Mouse (Mus musculus): Measurements from ENCODE around the gene Nampt. TPM values are rescaled to one million over a fixed set of nuclear protein-coding genes. Genes with fewer than 3 reads are reported as not detected.

The Nampt gene
- polyA plus RNA-seq (2015; fragmentation: Nextera tagmentation; extraction: Ambion mirVana) = 30.6 and 36.4 TPM in 2 replicates

DNA sequence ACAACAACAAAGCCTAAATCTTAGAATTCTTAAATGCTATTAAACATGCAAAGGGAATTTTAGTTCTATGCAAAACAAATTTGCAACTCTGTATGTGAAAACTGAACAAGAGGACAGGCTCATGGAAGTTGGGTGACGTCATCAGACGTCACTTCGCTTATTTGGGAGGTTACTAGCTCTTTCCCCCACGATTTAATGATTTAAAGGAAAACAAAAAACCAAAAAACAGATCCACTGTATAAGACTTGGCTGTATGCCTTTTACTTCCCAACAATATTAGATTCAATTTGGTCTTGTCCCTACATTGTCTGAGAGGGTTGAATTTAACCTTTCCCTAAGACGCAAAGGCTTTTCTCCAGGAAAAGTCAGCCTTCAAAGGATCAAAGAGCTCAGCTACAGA lies at the start of gene Nampt:
Nampt (plus strand) TSS at position 130 of the 400 bp plus-strand sequence.
- Histone ChIP-seq H3K4me3 (replicated peaks) (peak within 1 kb of the TSS; percentile 84), H3K9me3 (no peaks in the 10 kb centered on the region), H3K27ac (peak within 1 kb of the TSS; percentile 97), H3K9ac (replicated peaks) (peak within 1 kb of the TSS; percentile 88), H3K36me3 (peaks cover 5% of the 10 kb centered on the region), H3K4me2 (replicated peaks) (peak within 1 kb of the TSS; percentile 68), H3K27me3 (no peaks in the 10 kb centered on the region), H3K4me1 (replicated peaks) (peaks cover 14% of the 10 kb centered on the region)
- WGBS = 4% methylated on average over 5 of the region's 5 CpGs
- no peak for ATAC-seq

DNA sequence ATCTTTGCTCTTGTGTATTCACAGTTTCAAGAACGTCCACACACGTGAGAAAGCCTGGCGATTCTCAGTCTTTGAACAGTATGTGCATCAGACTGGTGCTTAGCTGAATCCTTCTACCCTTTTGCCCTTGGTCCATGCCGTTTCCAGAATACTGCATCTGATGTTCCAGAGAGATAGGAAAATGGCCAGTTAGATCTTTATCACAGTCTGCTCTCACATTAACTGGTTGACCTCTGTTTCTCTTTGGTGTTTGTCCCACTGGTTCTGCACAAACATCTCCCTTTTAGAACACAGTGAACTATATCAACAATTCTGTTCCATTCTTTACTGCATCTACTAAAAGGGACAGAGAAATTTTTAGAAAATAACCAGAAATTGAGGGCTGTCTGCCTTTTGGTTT lies 48.6 kb upstream of the Nampt start:
- H3K4me3 ChIP-seq (replicated peaks) = no peak overlapping the region
- no peak overlapping the region for H3K4me2 ChIP-seq (replicated peaks)
- no peaks in the 10 kb centered on the region for H3K9me3 ChIP-seq
- 88% methylated on average over 4 of the region's 4 CpGs for WGBS
- no peaks in the 10 kb centered on the region for H3K27me3 ChIP-seq
- ATAC-seq = no peak
- H3K9ac ChIP-seq (replicated peaks) = no peak overlapping the region
- H3K36me3 ChIP-seq = no peaks in the 10 kb centered on the region
- no peak overlapping the region for H3K27ac ChIP-seq
- no peaks in the 10 kb centered on the region for H3K4me1 ChIP-seq (replicated peaks)

DNA sequence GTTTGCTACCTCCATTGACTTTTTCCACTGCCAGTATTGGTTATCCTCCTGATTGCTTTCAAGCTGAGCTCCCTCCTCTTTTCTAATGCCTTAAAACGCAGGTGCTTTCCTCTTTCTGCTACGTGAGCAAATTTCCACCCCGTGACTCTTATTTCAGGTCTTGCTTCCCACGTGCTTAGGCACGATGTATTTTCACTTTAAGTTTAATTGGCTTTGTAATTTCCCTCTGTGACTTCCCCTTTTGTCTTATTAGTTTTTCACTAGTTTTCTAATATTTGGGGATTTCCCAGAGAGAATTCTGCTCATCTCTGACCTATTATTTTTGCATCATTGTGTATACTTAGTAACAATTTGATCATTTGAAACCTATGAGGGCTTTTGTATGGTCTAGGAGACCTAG lies 44.8 kb upstream of the Nampt start:
- Histone ChIP-seq H3K36me3 (no peaks in the 10 kb centered on the region), H3K4me3 (replicated peaks) (no peak overlapping the region), H3K4me2 (replicated peaks) (no peak overlapping the region), H3K9ac (replicated peaks) (no peak overlapping the region), H3K4me1 (replicated peaks) (no peaks in the 10 kb centered on the region), H3K27ac (no peak overlapping the region), H3K9me3 (no peaks in the 10 kb centered on the region), H3K27me3 (no peaks in the 10 kb centered on the region)
- WGBS = 90% methylated on average over 5 of the region's 5 CpGs
- ATAC-seq = no peak

DNA sequence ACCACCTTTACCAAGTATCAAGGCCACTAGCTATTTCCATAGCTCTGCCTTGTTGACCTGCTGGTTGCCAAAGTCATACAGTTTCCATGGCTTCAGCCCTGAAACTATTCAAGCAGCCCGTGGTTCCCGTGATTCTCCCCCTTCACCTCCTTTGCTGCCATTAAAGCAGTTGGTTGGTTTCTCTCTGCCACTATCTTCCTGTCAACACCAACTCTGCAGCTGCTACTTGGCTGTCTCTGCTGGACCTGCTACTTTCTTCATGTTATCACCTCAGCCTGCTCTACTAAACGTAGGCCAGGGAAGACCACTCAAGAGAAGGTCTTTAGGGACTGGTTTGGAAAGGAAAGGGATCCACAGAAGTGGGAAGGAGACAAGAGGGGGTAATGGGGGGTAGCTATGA lies 30.3 kb upstream of the Nampt start:
- H3K4me3 ChIP-seq (replicated peaks) = no peak overlapping the region
- H3K9me3 ChIP-seq = no peaks in the 10 kb centered on the region
- H3K4me2 ChIP-seq (replicated peaks) = no peak overlapping the region
- WGBS = 84% methylated on average over 3 of the region's 3 CpGs
- no peak overlapping the region for H3K27ac ChIP-seq
- H3K36me3 ChIP-seq = no peaks in the 10 kb centered on the region
- ATAC-seq = no peak
- no peak overlapping the region for H3K9ac ChIP-seq (replicated peaks)
- H3K27me3 ChIP-seq = no peaks in the 10 kb centered on the region
- H3K4me1 ChIP-seq (replicated peaks) = no peaks in the 10 kb centered on the region

DNA sequence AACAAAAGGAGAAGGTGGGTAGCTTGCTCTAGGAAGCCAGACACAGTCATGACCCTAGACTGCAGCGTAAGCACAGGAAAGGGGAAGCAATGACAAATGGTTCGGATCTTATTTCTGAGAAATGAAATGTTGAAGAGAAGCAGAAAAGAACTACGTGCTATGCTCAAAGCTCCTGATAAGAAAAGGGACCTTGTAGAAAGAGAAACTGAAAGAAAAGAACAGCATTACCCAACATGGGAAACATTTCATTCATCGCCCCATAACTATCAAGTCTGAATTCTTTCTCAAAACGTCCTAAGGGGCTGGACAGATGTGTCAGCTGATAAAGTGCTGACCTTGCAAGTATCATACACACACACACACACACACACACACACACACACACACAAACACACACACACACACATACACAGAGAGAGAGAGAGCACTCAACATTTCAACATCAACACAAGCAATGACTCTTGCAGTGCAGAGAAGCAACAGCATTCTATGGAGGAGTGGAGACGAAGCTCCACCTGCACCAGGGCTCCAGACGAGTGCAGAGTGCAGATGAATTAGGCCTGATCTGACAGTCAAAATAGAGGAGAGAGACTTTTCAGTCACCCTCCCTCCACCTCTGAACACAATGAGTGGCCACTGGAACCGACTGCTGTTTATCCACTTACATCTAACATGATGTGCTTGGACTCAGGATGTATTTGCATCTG lies 23.4 kb upstream of the Nampt start:
- Histone ChIP-seq H3K9me3 (no peaks in the 10 kb centered on the region), H3K4me2 (replicated peaks) (no peak overlapping the region), H3K4me3 (replicated peaks) (no peak overlapping the region), H3K4me1 (replicated peaks) (no peaks in the 10 kb centered on the region), H3K27ac (no peak overlapping the region), H3K27me3 (no peaks in the 10 kb centered on the region), H3K36me3 (no peaks in the 10 kb centered on the region), H3K9ac (replicated peaks) (no peak overlapping the region)
- 71% methylated on average over 8 of the region's 8 CpGs for WGBS
- no peak for ATAC-seq

DNA sequence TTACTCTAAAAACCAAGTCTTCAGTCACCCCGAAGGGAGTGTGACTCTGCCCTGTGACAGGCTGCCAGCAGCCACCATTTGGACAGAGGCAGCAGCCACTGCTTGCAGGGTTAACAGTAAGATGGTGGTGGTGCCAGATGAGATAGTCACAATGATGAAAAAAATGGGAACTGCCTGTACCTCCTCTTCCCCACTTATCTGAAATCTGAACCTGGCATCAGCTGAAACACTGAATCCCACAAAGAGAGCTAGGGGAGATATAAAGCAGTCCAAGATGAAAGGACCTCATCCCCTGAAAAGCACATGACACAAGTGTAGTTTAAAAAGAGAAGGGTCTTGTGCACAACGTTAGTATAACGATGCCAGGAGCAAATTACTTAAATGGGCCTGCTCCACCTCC lies 21.9 kb upstream of the Nampt start:
- Histone ChIP-seq H3K27me3 (no peaks in the 10 kb centered on the region), H3K9me3 (no peaks in the 10 kb centered on the region), H3K27ac (no peak overlapping the region), H3K9ac (replicated peaks) (no peak overlapping the region), H3K4me2 (replicated peaks) (no peak overlapping the region), H3K36me3 (no peaks in the 10 kb centered on the region), H3K4me3 (replicated peaks) (no peak overlapping the region), H3K4me1 (replicated peaks) (no peaks in the 10 kb centered on the region)
- WGBS = 70% methylated on average over 3 of the region's 3 CpGs
- no peak for ATAC-seq

DNA sequence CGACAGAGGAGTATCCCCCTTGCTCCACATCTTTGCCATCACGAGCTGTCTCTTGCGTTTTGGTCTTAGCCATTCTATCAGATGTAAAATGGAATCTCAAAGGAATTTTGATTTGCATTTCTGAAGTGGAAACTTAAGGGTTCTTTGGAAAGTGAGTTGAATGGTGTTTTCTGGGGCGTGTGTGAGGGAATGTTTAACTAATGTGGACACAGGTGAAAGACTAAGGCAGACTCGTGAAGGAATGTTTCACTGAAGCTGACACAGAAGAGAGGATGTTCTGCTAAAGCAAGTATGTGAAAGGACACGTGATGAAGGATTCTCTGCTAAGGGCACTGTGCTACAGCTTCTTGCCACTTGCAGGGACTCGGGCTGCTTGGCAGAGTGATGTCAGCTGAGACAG lies 18.3 kb upstream of the Nampt start:
- H3K4me2 ChIP-seq (replicated peaks) = no peak overlapping the region
- H3K27ac ChIP-seq = no peak overlapping the region
- H3K36me3 ChIP-seq = no peaks in the 10 kb centered on the region
- H3K4me3 ChIP-seq (replicated peaks) = no peak overlapping the region
- WGBS = 80% methylated on average over 7 of the region's 7 CpGs
- H3K9ac ChIP-seq (replicated peaks) = no peak overlapping the region
- no peaks in the 10 kb centered on the region for H3K9me3 ChIP-seq
- no peaks in the 10 kb centered on the region for H3K4me1 ChIP-seq (replicated peaks)
- ATAC-seq = no peak
- H3K27me3 ChIP-seq = no peaks in the 10 kb centered on the region

DNA sequence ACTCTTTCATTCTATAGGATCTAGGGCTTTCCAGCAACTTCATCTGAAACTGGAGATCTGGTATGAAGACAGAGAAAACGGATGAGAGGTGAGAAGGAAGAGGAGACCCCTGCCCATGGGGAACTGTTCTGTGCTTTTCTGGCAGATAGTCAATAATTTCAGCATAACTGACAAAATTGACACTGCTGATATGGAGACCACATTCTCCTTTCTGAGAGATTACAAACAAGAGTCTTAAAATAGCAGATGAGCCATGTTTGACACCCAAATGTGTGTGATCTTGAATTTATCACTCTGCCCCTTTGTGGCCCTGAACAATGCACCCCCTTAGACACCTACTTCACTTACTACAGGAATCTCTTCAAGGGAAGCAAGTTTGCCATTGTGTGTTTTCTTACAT lies 13.8 kb upstream of the Nampt start:
- H3K4me3 ChIP-seq (replicated peaks) = no peak overlapping the region
- H3K4me1 ChIP-seq (replicated peaks) = no peaks in the 10 kb centered on the region
- no peak overlapping the region for H3K9ac ChIP-seq (replicated peaks)
- no peaks in the 10 kb centered on the region for H3K9me3 ChIP-seq
- whole genome bisulfite sequencing = 76% methylated on average over 1 of the region's 1 CpGs
- H3K36me3 ChIP-seq = no peaks in the 10 kb centered on the region
- H3K27me3 ChIP-seq = no peaks in the 10 kb centered on the region
- no peak overlapping the region for H3K4me2 ChIP-seq (replicated peaks)
- ATAC-seq = no peak
- no peak overlapping the region for H3K27ac ChIP-seq

DNA sequence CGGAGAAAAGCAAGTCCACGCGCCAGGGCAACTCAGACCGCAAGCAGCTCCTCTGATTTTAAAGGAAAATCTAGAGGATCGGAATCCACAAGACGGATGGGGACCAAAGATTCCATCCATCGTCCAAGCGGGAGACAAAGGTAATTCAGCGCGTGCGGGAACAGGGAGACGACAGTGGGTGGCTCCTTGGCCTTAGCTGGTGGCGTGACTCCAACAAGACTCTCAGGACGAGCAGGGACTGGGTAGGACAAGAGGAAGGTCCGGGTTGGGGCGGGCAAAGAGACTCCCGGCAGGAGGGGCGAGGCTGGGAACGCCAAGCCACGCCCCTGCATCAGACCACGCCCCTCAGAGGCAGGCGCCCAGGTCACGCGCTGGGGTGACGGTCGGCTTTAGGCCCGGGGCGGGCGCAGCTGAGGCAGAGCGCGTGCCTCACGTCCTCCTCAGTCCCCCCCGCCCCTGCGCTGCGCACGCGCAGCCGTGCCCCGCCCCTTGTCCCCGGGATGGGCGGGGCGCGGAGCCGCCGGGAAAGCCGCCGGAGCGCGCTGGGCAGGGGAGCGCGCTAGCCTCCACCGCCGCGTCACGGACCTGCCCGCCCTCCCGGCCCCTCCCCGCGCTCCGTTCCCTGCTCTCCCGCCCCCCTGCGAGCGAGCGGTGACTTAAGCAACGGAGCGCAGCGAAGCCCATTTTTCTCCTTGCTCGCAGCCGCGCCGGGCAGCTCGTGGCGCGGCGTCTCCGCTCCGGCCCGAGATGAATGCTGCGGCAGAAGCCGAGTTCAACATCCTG lies 669 bp downstream of the Nampt start:
- peaks cover 5% of the 10 kb centered on the region for H3K36me3 ChIP-seq
- peak; percentile 96 for ATAC-seq

DNA sequence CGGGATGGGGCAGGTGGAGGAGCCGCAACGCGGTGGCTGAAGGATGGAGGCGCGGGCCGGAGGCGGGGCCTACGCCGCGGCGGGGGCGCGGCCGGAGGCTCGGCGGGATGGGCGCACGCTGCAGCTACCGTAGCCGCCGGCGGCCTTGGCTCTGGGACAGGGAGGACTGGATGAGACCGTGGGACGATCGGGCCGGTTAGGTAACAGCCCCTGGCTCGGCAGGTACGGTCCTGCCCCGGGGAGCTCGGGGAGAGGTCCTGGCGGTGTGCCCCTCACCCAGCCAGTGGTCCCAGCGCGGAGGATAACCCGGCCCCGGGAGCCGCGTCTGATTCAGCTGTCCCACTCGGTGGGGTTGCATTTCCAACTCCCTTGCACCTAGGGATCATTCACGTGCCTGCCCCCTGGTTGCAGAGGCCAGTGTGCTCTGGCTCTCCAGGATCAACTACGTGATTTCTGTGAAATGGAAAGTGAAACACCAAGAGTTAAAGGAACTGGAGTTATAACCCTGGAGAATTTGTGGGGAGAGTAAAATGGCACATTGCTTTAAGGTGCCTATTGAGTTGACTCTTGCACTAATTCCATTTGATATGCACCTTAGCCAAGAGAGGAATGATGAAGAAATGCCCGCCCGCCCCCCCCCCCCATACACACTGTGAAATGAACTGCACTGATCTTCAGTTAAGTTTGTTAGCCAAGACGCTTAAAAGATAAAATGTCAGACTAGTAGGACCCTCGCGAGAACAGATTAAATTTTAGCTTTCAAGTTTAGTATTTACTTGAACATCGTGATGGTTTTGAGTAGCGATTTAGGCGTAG lies 1.6 kb downstream of the Nampt start:
- no peaks in the 10 kb centered on the region for H3K27me3 ChIP-seq
- H3K4me3 ChIP-seq (replicated peaks) = peak overlapping the region; percentile 84
- peaks cover 21% of the 10 kb centered on the region for H3K4me1 ChIP-seq (replicated peaks)
- peak; percentile 83 for ATAC-seq
- WGBS = 2% methylated on average over 27 of the region's 49 CpGs
- peak overlapping the region; percentile 97 for H3K27ac ChIP-seq
- peak overlapping the region; percentile 68 for H3K4me2 ChIP-seq (replicated peaks)
- H3K9me3 ChIP-seq = no peaks in the 10 kb centered on the region
- H3K36me3 ChIP-seq = peaks cover 5% of the 10 kb centered on the region
- H3K9ac ChIP-seq (replicated peaks) = peak overlapping the region; percentile 88

More for the DNA sequence above, 669 bp downstream of the Nampt start:
- no peaks in the 10 kb centered on the region for H3K9me3 ChIP-seq
- under 1% methylated on average over 63 of the region's 80 CpGs for WGBS
- peak overlapping the region; percentile 84 for H3K4me3 ChIP-seq (replicated peaks)
- H3K27ac ChIP-seq = peak overlapping the region; percentile 97
- peaks cover 20% of the 10 kb centered on the region for H3K4me1 ChIP-seq (replicated peaks)
- H3K4me2 ChIP-seq (replicated peaks) = peak overlapping the region; percentile 68
- H3K9ac ChIP-seq (replicated peaks) = peak overlapping the region; percentile 88
- no peaks in the 10 kb centered on the region for H3K27me3 ChIP-seq

DNA sequence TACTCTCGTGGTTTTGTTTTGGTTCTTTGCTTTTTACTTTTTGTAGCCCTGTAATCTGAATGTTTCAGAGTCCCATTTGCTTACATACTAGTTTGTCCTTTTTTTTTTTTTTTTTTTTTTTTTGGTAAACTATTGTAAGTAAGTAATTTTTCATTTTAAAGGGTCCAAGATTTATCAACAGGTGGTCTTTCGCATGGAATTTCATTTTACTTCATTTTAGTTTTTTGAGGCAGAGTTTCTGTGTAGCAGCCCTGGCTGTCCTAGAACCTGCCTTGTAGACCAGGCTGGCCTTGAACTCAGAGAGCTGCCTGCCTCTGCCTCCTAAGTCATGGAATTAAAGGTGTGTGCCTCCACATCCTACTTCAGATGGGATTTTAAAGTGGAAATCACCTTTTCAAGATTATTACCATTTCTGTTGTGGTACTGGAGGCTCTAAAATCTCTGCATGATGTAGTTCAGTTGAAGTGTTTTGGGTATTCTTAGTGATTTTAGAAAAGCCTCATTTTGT lies 2.2 kb downstream of the Nampt start:
- no peak overlapping the region for H3K9ac ChIP-seq (replicated peaks)
- H3K27me3 ChIP-seq = no peaks in the 10 kb centered on the region
- H3K4me1 ChIP-seq (replicated peaks) = peaks cover 21% of the 10 kb centered on the region
- peak overlapping the region; percentile 84 for H3K4me3 ChIP-seq (replicated peaks)
- peaks cover 5% of the 10 kb centered on the region for H3K36me3 ChIP-seq
- H3K4me2 ChIP-seq (replicated peaks) = peak overlapping the region; percentile 68
- no peak overlapping the region for H3K27ac ChIP-seq
- WGBS = 52% methylated on average over 2 of the region's 2 CpGs
- no peaks in the 10 kb centered on the region for H3K9me3 ChIP-seq
- ATAC-seq = no peak

DNA sequence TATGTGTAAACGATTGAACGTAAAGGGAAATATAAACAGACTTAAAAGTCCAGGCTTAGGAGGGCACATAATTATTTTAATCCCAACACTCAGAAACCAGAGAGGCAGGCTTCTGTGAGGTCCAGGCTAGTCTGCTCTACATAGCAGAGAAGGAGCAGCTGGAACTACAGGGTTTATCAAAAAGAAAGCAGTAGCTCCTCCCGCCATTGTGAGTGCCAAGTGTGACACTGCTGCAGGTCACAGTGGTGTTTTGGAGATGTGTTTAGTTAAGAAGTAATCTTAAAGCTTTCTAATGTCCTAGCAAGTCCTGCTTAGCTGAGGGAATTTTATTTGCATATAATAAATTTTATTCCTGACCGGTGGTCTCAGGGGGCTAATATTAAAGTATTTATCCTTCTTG lies 2.7 kb downstream of the Nampt start:
- ATAC-seq = no peak
- WGBS = 79% methylated on average over 4 of the region's 4 CpGs
- Histone ChIP-seq H3K9me3 (no peaks in the 10 kb centered on the region), H3K4me1 (replicated peaks) (peaks cover 21% of the 10 kb centered on the region), H3K27me3 (no peaks in the 10 kb centered on the region), H3K4me3 (replicated peaks) (no peak overlapping the region), H3K9ac (replicated peaks) (no peak overlapping the region), H3K27ac (no peak overlapping the region), H3K36me3 (peaks cover 5% of the 10 kb centered on the region), H3K4me2 (replicated peaks) (no peak overlapping the region)
